Mouse (Mus musculus): ENCODE results near the gene Ncapg2. TPM values are rescaled to one million over a fixed set of nuclear protein-coding genes. Genes with fewer than 3 reads are reported as not detected.

Gene Ncapg2
- 6.6 and 8.7 TPM in 2 replicates for polyA plus RNA-seq (2015; fragmentation: Nextera tagmentation; extraction: Ambion mirVana)

DNA sequence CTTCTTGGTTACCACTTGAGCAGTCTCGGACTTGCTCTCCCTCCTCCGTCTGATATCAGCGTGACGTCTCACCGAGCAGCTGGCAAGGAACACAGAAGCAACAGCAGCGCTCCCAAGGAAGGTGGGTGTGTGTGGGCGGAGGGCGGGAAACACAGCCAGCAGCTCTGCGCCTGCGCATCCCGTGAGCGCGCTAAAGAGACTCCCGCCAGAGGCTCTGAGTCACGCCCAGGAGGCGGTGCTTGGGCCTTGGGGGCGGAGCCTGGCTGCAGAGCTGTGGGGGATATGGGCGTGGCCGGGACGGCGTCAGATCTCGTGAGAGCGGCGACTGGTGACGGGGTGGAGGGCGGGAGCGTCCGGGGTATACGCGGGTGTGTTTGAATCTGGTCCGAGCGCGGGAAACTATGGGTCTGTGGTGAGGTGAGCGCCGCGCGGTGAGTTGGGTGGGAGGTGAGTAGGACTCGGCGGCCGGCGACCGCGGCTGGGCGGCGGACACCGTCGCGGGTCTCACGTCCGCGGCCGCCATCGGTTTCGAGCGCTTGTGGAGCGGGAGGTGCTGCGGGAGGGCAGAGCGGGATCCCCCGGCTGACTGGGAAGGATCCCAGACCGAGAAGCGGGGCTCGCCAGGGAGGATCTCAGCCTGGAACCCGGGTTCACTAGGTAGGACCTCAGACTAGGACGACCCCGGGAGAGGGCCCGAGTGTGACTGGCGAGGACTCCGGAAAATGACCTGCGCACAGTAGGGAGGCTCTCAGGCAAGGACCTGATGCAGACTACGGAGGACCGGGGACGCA, at the start of gene Ncapg2:
Ncapg2 (plus strand) TSS at position 358 of the 791 bp plus-strand sequence.
- no peak within 1 kb of the TSS for H3K27ac ChIP-seq (replicated peaks)
- H3K9me3 ChIP-seq, result peaks cover 7% of the 10 kb centered on the region; the same call in 1 of the 2 replicates
- peak within 1 kb of the TSS; percentile 93 for H3K4me2 ChIP-seq
- H3K4me1 ChIP-seq (replicated peaks), result peaks cover 16% of the 10 kb centered on the region
- peaks cover 23% of the 10 kb centered on the region for H3K36me3 ChIP-seq
- no peaks in the 10 kb centered on the region for H3K27me3 ChIP-seq
- H3K4me3 ChIP-seq, result peak within 1 kb of the TSS; percentile 79
- H3K9ac ChIP-seq, result peak within 1 kb of the TSS; percentile 77
- under 1% methylated on average over 72 of the region's 72 CpGs for WGBS
- peak; percentile 99 for ATAC-seq (ENCODE audit: low read depth)

- H3K36me3 ChIP-seq, result peaks cover 48% of the 10 kb centered on the region
These were observed 43.1 kb upstream of the Ncapg2 start for GRCm38 (mm10) chr12:116362091-116362490.

GRCm38 (mm10) chr12:116366900-116367299, 38.3 kb upstream of the Ncapg2 start:
- WGBS, result 88% methylated on average over 3 of the region's 3 CpGs
- H3K4me2 ChIP-seq, result no peak overlapping the region
- no peaks in the 10 kb centered on the region for H3K4me1 ChIP-seq (replicated peaks)
- no peaks in the 10 kb centered on the region for H3K9me3 ChIP-seq
- H3K27ac ChIP-seq (replicated peaks), result no peak overlapping the region
- no peak overlapping the region for H3K9ac ChIP-seq
- ATAC-seq (ENCODE audit: low read depth), result no peak
- no peak overlapping the region for H3K4me3 ChIP-seq
- H3K27me3 ChIP-seq, result no peaks in the 10 kb centered on the region
- H3K36me3 ChIP-seq, result peaks cover 56% of the 10 kb centered on the region

More at GRCm38 (mm10) chr12:116362091-116362490, 43.1 kb upstream of the Ncapg2 start:
- Histone ChIP-seq H3K27ac (replicated peaks) (no peak overlapping the region), H3K4me2 (no peak overlapping the region), H3K27me3 (no peaks in the 10 kb centered on the region), H3K4me1 (replicated peaks) (no peaks in the 10 kb centered on the region), H3K9ac (no peak overlapping the region), H3K4me3 (no peak overlapping the region), H3K9me3 (no peaks in the 10 kb centered on the region)
- no peak for ATAC-seq (ENCODE audit: low read depth)

GRCm38 (mm10) chr12:116367346-116367745, 37.9 kb upstream of the Ncapg2 start:
- H3K4me1 ChIP-seq (replicated peaks), result no peaks in the 10 kb centered on the region
- 89% methylated on average over 2 of the region's 2 CpGs for WGBS
- H3K9me3 ChIP-seq, result no peaks in the 10 kb centered on the region
- no peak for ATAC-seq (ENCODE audit: low read depth)
- H3K27me3 ChIP-seq, result no peaks in the 10 kb centered on the region
- peaks cover 56% of the 10 kb centered on the region for H3K36me3 ChIP-seq
- no peak overlapping the region for H3K27ac ChIP-seq (replicated peaks)
- no peak overlapping the region for H3K4me3 ChIP-seq
- H3K4me2 ChIP-seq, result no peak overlapping the region
- H3K9ac ChIP-seq, result no peak overlapping the region

DNA sequence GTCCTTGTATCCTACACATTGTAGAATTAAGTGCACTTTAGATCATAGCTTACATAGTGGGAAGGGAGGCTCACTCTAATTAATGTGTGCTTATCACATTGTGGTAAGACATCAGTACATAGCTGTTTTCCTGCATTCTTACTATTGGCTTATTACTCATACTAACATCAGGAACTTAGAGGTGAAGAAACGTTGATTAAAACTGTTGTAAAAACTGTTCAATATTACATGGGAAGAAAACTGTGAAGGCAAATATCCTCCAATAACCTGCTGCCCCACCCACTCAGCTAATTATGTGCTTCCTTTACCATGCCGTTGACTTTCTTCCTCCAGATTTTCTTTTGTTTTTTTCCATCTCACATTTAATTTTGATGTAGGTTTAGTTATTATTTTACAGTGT, 36.3 kb upstream of the Ncapg2 start:
- 94% methylated on average over 2 of the region's 2 CpGs for WGBS
- H3K9ac ChIP-seq, result no peak overlapping the region
- no peaks in the 10 kb centered on the region for H3K9me3 ChIP-seq
- no peak for ATAC-seq (ENCODE audit: low read depth)
- H3K27me3 ChIP-seq, result no peaks in the 10 kb centered on the region
- no peak overlapping the region for H3K4me3 ChIP-seq
- H3K4me2 ChIP-seq, result no peak overlapping the region
- H3K4me1 ChIP-seq (replicated peaks), result no peaks in the 10 kb centered on the region
- no peak overlapping the region for H3K27ac ChIP-seq (replicated peaks)
- H3K36me3 ChIP-seq, result peaks cover 56% of the 10 kb centered on the region

DNA sequence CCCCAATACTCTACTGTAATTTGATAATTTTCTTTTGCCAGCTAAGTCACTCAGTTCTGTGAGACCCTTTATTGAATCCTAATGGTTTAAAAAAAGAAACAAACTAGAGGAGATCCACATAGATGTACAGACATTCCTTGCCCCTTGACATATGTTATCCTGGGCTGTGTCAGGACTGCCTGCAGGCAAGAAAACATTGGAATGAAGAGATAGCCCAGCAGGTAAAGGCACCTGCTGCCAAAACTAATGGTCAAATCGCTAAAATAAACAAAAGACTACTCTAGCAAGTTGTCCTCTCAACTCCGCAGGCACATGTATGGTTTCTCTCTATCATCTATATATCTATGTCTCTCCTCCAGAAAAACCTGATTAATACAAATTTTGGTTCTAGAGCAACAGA, 22.1 kb upstream of the Ncapg2 start:
- no peaks in the 10 kb centered on the region for H3K27me3 ChIP-seq
- H3K27ac ChIP-seq (replicated peaks), result no peak overlapping the region
- H3K4me2 ChIP-seq, result no peak overlapping the region
- peaks cover 12% of the 10 kb centered on the region; the same call in 1 of the 2 replicates for H3K36me3 ChIP-seq
- H3K4me1 ChIP-seq (replicated peaks), result no peaks in the 10 kb centered on the region
- H3K4me3 ChIP-seq, result no peak overlapping the region
- no peak overlapping the region for H3K9ac ChIP-seq
- H3K9me3 ChIP-seq, result no peaks in the 10 kb centered on the region
- ATAC-seq (ENCODE audit: low read depth), result no peak
- 76% methylated on average over 2 of the region's 2 CpGs for WGBS

DNA sequence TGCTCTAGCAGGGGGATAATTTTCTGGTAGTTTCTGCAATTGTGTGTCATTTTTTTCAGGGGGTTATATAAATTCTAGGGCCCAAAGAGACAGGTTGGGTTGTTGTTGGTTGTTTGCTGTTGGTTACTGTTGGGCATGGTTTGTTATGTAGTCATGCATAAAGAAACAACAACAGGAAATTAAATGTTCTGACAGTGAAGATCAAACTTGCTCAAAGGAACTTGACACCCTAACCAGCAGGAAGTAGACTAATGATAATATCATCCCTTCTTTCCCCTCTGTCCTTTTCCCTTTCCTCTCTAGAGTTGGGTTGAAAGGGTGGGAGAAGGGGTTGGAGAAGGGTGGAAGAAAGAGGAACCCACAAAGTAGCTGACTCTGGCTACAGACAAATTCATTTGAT, 21.2 kb upstream of the Ncapg2 start:
- Histone ChIP-seq H3K4me3 (no peak overlapping the region), H3K9ac (no peak overlapping the region), H3K9me3 (no peaks in the 10 kb centered on the region), H3K4me2 (no peak overlapping the region), H3K27ac (replicated peaks) (no peak overlapping the region), H3K27me3 (no peaks in the 10 kb centered on the region), H3K4me1 (replicated peaks) (no peaks in the 10 kb centered on the region), H3K36me3 (peaks cover 12% of the 10 kb centered on the region; the same call in 1 of the 2 replicates)
- no peak for ATAC-seq (ENCODE audit: low read depth)

GRCm38 (mm10) chr12:116386802-116387201, 18.4 kb upstream of the Ncapg2 start:
- Histone ChIP-seq H3K27ac (replicated peaks) (no peak overlapping the region), H3K9ac (no peak overlapping the region), H3K4me3 (no peak overlapping the region), H3K4me2 (no peak overlapping the region), H3K4me1 (replicated peaks) (no peaks in the 10 kb centered on the region), H3K27me3 (no peaks in the 10 kb centered on the region), H3K9me3 (no peaks in the 10 kb centered on the region), H3K36me3 (no peaks in the 10 kb centered on the region)
- WGBS, result 78% methylated on average over 1 of the region's 1 CpGs
- no peak for ATAC-seq (ENCODE audit: low read depth)

- ATAC-seq (ENCODE audit: low read depth), result no peak
- WGBS, result 70% methylated on average over 1 of the region's 1 CpGs
- Histone ChIP-seq H3K4me2 (no peak overlapping the region), H3K4me1 (replicated peaks) (no peaks in the 10 kb centered on the region), H3K4me3 (no peak overlapping the region), H3K36me3 (no peaks in the 10 kb centered on the region), H3K9ac (no peak overlapping the region), H3K27me3 (no peaks in the 10 kb centered on the region), H3K27ac (replicated peaks) (no peak overlapping the region), H3K9me3 (no peaks in the 10 kb centered on the region)
These were observed 15.3 kb upstream of the Ncapg2 start for GRCm38 (mm10) chr12:116389868-116390267.

DNA sequence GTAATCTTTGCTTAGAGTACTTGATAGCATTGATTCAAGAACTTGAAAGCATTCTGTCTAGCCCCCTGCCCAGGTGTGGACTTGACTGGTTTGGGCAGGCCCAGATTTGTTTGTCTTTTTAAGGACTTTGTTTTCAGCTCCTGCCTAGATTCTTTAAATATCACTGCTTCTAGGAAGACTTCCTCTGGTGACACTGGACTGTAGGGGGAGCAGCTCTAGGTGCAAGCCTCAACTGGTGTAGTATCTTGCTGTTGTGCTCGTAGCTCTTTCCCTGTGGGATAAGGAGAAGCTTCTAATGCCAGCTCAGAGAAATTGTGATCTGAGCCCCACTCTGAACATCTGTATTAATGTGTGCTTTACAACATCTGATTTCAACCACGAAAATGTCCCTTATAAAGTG, 10.9 kb upstream of the Ncapg2 start:
- 78% methylated on average over 2 of the region's 2 CpGs for WGBS
- H3K9me3 ChIP-seq, result no peaks in the 10 kb centered on the region
- no peak for ATAC-seq (ENCODE audit: low read depth)

GRCm38 (mm10) chr12:116395312-116395711, 9.9 kb upstream of the Ncapg2 start:
- WGBS, result 93% methylated on average over 2 of the region's 2 CpGs
- no peaks in the 10 kb centered on the region for H3K9me3 ChIP-seq
- no peaks in the 10 kb centered on the region for H3K36me3 ChIP-seq
- H3K4me3 ChIP-seq, result no peak overlapping the region
- no peaks in the 10 kb centered on the region for H3K27me3 ChIP-seq
- ATAC-seq (ENCODE audit: low read depth), result no peak
- no peak overlapping the region for H3K27ac ChIP-seq (replicated peaks)
- H3K4me2 ChIP-seq, result no peak overlapping the region
- no peaks in the 10 kb centered on the region for H3K4me1 ChIP-seq (replicated peaks)
- H3K9ac ChIP-seq, result no peak overlapping the region

More for the DNA sequence above, 10.9 kb upstream of the Ncapg2 start:
- no peak overlapping the region for H3K4me3 ChIP-seq
- no peak overlapping the region for H3K4me2 ChIP-seq
- H3K36me3 ChIP-seq, result no peaks in the 10 kb centered on the region
- no peak overlapping the region for H3K27ac ChIP-seq (replicated peaks)
- H3K27me3 ChIP-seq, result no peaks in the 10 kb centered on the region
- H3K4me1 ChIP-seq (replicated peaks), result no peaks in the 10 kb centered on the region
- H3K9ac ChIP-seq, result no peak overlapping the region

DNA sequence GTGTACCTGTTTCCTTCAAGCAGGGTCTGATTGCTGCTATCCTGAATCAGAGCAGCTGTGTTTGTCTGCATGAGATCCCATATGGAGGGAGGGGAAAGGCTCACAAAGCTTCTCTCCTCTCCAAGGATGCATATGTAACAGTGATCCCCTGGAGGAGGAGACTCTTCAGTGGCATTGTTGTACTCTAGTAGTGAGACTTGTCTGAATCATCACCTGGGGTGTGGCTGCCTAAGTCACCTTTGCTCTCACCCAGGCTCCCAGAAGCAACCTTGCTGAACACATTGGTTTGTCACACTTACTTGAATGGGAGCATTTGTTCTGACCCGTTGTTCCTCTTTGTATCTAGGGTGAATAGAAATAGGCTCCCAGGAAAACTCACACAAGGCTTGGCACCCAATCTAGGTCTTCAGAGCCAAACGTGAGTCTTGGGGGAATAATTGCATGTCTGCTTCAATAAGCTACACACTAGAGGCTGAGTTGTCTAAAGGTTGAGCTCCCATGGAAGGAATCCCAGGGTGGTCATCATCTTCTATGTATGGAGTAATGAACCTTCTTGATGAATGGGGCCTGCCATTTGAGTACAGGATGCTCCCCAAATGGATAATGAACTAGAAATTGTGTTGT, 9.0 kb upstream of the Ncapg2 start:
- no peak for ATAC-seq (ENCODE audit: low read depth)
- H3K27me3 ChIP-seq, result no peaks in the 10 kb centered on the region
- no peak overlapping the region for H3K4me3 ChIP-seq
- no peaks in the 10 kb centered on the region for H3K4me1 ChIP-seq (replicated peaks)
- H3K4me2 ChIP-seq, result no peak overlapping the region
- H3K27ac ChIP-seq (replicated peaks), result no peak overlapping the region
- 74% methylated on average over 2 of the region's 2 CpGs for WGBS
- no peaks in the 10 kb centered on the region for H3K9me3 ChIP-seq
- H3K36me3 ChIP-seq, result no peaks in the 10 kb centered on the region
- H3K9ac ChIP-seq, result no peak overlapping the region

Measured in neural tube, embryonic 13.5 days (tissue).